Mouse (Mus musculus): ENCODE measurements around the gene Car9. TPM values are rescaled to one million over a fixed set of nuclear protein-coding genes. Genes with fewer than 3 reads are reported as not detected.

Car9 gene
- total and polyA plus RNA-seq, 2 experiments from 2014 or later, result 1.1 to 4.6 TPM

GRCm38 (mm10) chr4:43513300-43513699 is 6.5 kb downstream of the Car9 start:
- ATAC-seq (ENCODE audit: insufficient read depth, low read depth) (no peak), DNase-seq (ENCODE audit: low spot score) (no peak)
- Histone ChIP-seq H3K4me1 (ENCODE audit: control insufficient read depth, insufficient read depth) (0 out of 2 replicates have a peak, but pooled peaks cover under 1% of the 10 kb centered on the region), H3K27me3 (ENCODE audit: control insufficient read depth, insufficient read depth, low read length) (no peaks in the 10 kb centered on the region), H3K27ac (ENCODE audit: low read depth) (no peak overlapping the region), H3K9me3 (replicated peaks; ENCODE audit: control insufficient read depth, low read length) (no peaks in the 10 kb centered on the region), H3K36me3 (replicated peaks; ENCODE audit: control insufficient read depth, insufficient read depth, low read length) (0 out of 2 replicates have a peak, but pooled peaks cover 8% of the 10 kb centered on the region), H3K4me2 (ENCODE audit: low read depth, low read length) (no peak overlapping the region), H3K9ac (replicated peaks; ENCODE audit: low read depth, low read length) (no peak overlapping the region), H3K4me3 (ENCODE audit: low read depth, low read length) (no peak overlapping the region)
- TF ChIP-seq CTCF (IDR thresholded peaks at IDR 0.05; ENCODE audit: low read depth) (no peak), EP300 (IDR thresholded peaks at IDR 0.05; ENCODE audit: low read depth) (no peak)
- 83% methylated on average over 4 of the region's 4 CpGs for WGBS

- 49% methylated on average over 4 of the region's 4 CpGs for WGBS
- H3K9ac ChIP-seq (replicated peaks; ENCODE audit: low read depth, low read length), result no peak overlapping the region
These were observed 7.0 kb downstream of the Car9 start for GRCm38 (mm10) chr4:43513791-43514190.

GRCm38 (mm10) chr4:43515764-43516708 is 9.3 kb downstream of the Car9 start:
- Histone ChIP-seq H3K9me3 (replicated peaks; ENCODE audit: control insufficient read depth, low read length) (no peaks in the 10 kb centered on the region), H3K27ac (ENCODE audit: low read depth) (no peak overlapping the region), H3K27me3 (ENCODE audit: control insufficient read depth, insufficient read depth, low read length) (no peaks in the 10 kb centered on the region), H3K4me1 (ENCODE audit: control insufficient read depth, insufficient read depth) (peaks cover 10% of the 10 kb centered on the region), H3K4me3 (ENCODE audit: low read depth, low read length) (no peak overlapping the region), H3K9ac (replicated peaks; ENCODE audit: low read depth, low read length) (no peak overlapping the region), H3K4me2 (ENCODE audit: low read depth, low read length) (no peak overlapping the region), H3K36me3 (replicated peaks; ENCODE audit: control insufficient read depth, insufficient read depth, low read length) (peaks cover 16% of the 10 kb centered on the region; the same call in 1 of the 2 replicates)
- WGBS, result 58% methylated on average over 11 of the region's 11 CpGs
- DNase-seq (ENCODE audit: low spot score) (peak; percentile 4), ATAC-seq (ENCODE audit: insufficient read depth, low read depth) (no peak)
- TF ChIP-seq CTCF (IDR thresholded peaks at IDR 0.05; ENCODE audit: low read depth), result no peak
- no peak for TF ChIP-seq EP300 (IDR thresholded peaks at IDR 0.05; ENCODE audit: low read depth)

More at GRCm38 (mm10) chr4:43513791-43514190, 7.0 kb downstream of the Car9 start:
- H3K4me3 ChIP-seq (ENCODE audit: low read depth, low read length), result no peak overlapping the region
- H3K27ac ChIP-seq (ENCODE audit: low read depth), result no peak overlapping the region
- no peaks in the 10 kb centered on the region for H3K9me3 ChIP-seq (replicated peaks; ENCODE audit: control insufficient read depth, low read length)
- no peak for DNase-seq (ENCODE audit: low spot score)
- H3K27me3 ChIP-seq (ENCODE audit: control insufficient read depth, insufficient read depth, low read length), result no peaks in the 10 kb centered on the region
- no peak overlapping the region for H3K4me2 ChIP-seq (ENCODE audit: low read depth, low read length)
- no peaks in the 10 kb centered on the region for H3K4me1 ChIP-seq (ENCODE audit: control insufficient read depth, insufficient read depth)
- no peak for ATAC-seq (ENCODE audit: insufficient read depth, low read depth)
- TF ChIP-seq EP300 (IDR thresholded peaks at IDR 0.05; ENCODE audit: low read depth) (no peak), CTCF (IDR thresholded peaks at IDR 0.05; ENCODE audit: low read depth) (no peak)
- peaks cover 12% of the 10 kb centered on the region; the same call in 1 of the 2 replicates for H3K36me3 ChIP-seq (replicated peaks; ENCODE audit: control insufficient read depth, insufficient read depth, low read length)

- Histone ChIP-seq H3K4me3 (ENCODE audit: low read depth, low read length) (no peak overlapping the region), H3K4me1 (ENCODE audit: control insufficient read depth, insufficient read depth) (peaks cover 32% of the 10 kb centered on the region), H3K4me2 (ENCODE audit: low read depth, low read length) (peak overlapping the region; percentile 51), H3K36me3 (replicated peaks; ENCODE audit: control insufficient read depth, insufficient read depth, low read length) (peaks cover 16% of the 10 kb centered on the region; the same call in 1 of the 2 replicates), H3K9ac (replicated peaks; ENCODE audit: low read depth, low read length) (no peak overlapping the region), H3K9me3 (replicated peaks; ENCODE audit: control insufficient read depth, low read length) (no peaks in the 10 kb centered on the region), H3K27me3 (ENCODE audit: control insufficient read depth, insufficient read depth, low read length) (no peaks in the 10 kb centered on the region), H3K27ac (ENCODE audit: low read depth) (no peak overlapping the region)
- TF ChIP-seq CTCF (IDR thresholded peaks at IDR 0.05; ENCODE audit: low read depth) (no peak), EP300 (IDR thresholded peaks at IDR 0.05; ENCODE audit: low read depth) (no peak)
- ATAC-seq (ENCODE audit: insufficient read depth, low read depth) (no peak), DNase-seq (ENCODE audit: low spot score) (no peak)
- WGBS, result 37% methylated on average over 10 of the region's 10 CpGs
These were observed 12.8 kb downstream of the Car9 start for GRCm38 (mm10) chr4:43519551-43519950.

GRCm38 (mm10) chr4:43519956-43520355 is 13.2 kb downstream of the Car9 start:
- no peaks in the 10 kb centered on the region for H3K9me3 ChIP-seq (replicated peaks; ENCODE audit: control insufficient read depth, low read length)
- H3K27me3 ChIP-seq (ENCODE audit: control insufficient read depth, insufficient read depth, low read length), result no peaks in the 10 kb centered on the region
- peak overlapping the region; percentile 51 for H3K4me2 ChIP-seq (ENCODE audit: low read depth, low read length)
- ATAC-seq (ENCODE audit: insufficient read depth, low read depth), result peak; percentile 25; the same call in 1 of the 2 replicates
- WGBS, result 11% methylated on average over 6 of the region's 6 CpGs
- TF ChIP-seq CTCF (IDR thresholded peaks at IDR 0.05; ENCODE audit: low read depth) (no peak), EP300 (IDR thresholded peaks at IDR 0.05; ENCODE audit: low read depth) (no peak)
- no peak overlapping the region for H3K4me3 ChIP-seq (ENCODE audit: low read depth, low read length)
- DNase-seq (ENCODE audit: low spot score), result peak; percentile 73
- H3K36me3 ChIP-seq (replicated peaks; ENCODE audit: control insufficient read depth, insufficient read depth, low read length), result peaks cover 16% of the 10 kb centered on the region; the same call in 1 of the 2 replicates
- H3K9ac ChIP-seq (replicated peaks; ENCODE audit: low read depth, low read length), result no peak overlapping the region
- peak overlapping the region; percentile 83 for H3K27ac ChIP-seq (ENCODE audit: low read depth)
- H3K4me1 ChIP-seq (ENCODE audit: control insufficient read depth, insufficient read depth), result peaks cover 32% of the 10 kb centered on the region
